Mouse (Mus musculus) embryonic facial prominence, embryonic 10.5 days (tissue): ENCODE results near the gene Cfap57. TPM values are rescaled to one million over a fixed set of nuclear protein-coding genes. Genes with fewer than 3 reads are reported as not detected.

Experiments
- polyA plus RNA-seq: library from polyadenylated mRNA; unstranded; fragments of >200 nt; fragmentation: Nextera tagmentation; extraction: Ambion mirVana; gene quantifications from 2 replicates; pipeline ENCODE4 v1.2.1, GENCODE M21; 2016

Cfap57 gene
- polyA plus RNA-seq, 1 experiment from 2014 or later = 0.39 TPM

Other genes with a start within 250 kb of the Cfap57 start
- 8.2 and 9.4 TPM in 2 replicates for gene Szt2, start 211.5 kb downstream of the Cfap57 start, polyA plus RNA-seq
- 152 and 155 TPM in 2 replicates for gene Med8, start 211.4 kb downstream of the Cfap57 start, polyA plus RNA-seq
- gene Elovl1, start 192.7 kb downstream of the Cfap57 start, polyA plus RNA-seq = 46.9 and 49.9 TPM in 2 replicates
- gene Cdc20, start 183.4 kb downstream of the Cfap57 start, polyA plus RNA-seq = 402 and 411 TPM in 2 replicates
- gene Mpl, start 163.3 kb downstream of the Cfap57 start, polyA plus RNA-seq = 0.94 and 1.2 TPM in 2 replicates
- gene Tie1, start 130.7 kb downstream of the Cfap57 start, polyA plus RNA-seq = 15.4 and 16.5 TPM in 2 replicates
- 3.9 TPM in 2 replicates for gene 2610528J11Rik, start 93.8 kb downstream of the Cfap57 start, polyA plus RNA-seq
- 0.79 and 1.1 TPM in 2 replicates for gene Tmem125, start 76.7 kb downstream of the Cfap57 start, polyA plus RNA-seq
- gene Ebna1bp2, start within 50 bp of the Cfap57 start, polyA plus RNA-seq = 191 and 209 TPM in 2 replicates
- gene Olfr62, start 38.2 kb upstream of the Cfap57 start, polyA plus RNA-seq = not detected in 2 replicates
- 0.06 TPM in 1 of 2 replicates, not detected in the other for gene Olfr1342, start 72.0 kb upstream of the Cfap57 start, polyA plus RNA-seq
- 0.04 TPM in 1 of 2 replicates, not detected in the other for gene Olfr1341, start 82.7 kb upstream of the Cfap57 start, polyA plus RNA-seq
- not detected in 2 replicates for gene Olfr1340, start 99.4 kb upstream of the Cfap57 start, polyA plus RNA-seq
- not detected in 2 replicates for gene Olfr1339, start 111.4 kb upstream of the Cfap57 start, polyA plus RNA-seq
- gene Olfr1338, start 138.0 kb upstream of the Cfap57 start, polyA plus RNA-seq = not detected in 2 replicates
- not detected in 2 replicates for gene Olfr1337, start 161.8 kb upstream of the Cfap57 start, polyA plus RNA-seq
- gene Olfr1335, start 189.2 kb upstream of the Cfap57 start, polyA plus RNA-seq = not detected in 2 replicates
- not detected in 2 replicates for gene Olfr1333, start 215.5 kb upstream of the Cfap57 start, polyA plus RNA-seq
- gene Olfr1331, start 243.9 kb upstream of the Cfap57 start, polyA plus RNA-seq = not detected in 2 replicates